Mouse (Mus musculus): ENCODE results near the gene Asna1.

Asna1 gene

GRCm38 (mm10) chr8:84973803-84974542 is 51.1 kb downstream of the Asna1 start:
- peak in 1 of 2 experiments; percentile 55 for DNase-seq

GRCm38 (mm10) chr8:84973079-84973478 is 52.0 kb downstream of the Asna1 start:
- no peak for DNase-seq

GRCm38 (mm10) chr8:84970913-84971312 is 54.2 kb downstream of the Asna1 start:
- DNase-seq, result no peak

DNA sequence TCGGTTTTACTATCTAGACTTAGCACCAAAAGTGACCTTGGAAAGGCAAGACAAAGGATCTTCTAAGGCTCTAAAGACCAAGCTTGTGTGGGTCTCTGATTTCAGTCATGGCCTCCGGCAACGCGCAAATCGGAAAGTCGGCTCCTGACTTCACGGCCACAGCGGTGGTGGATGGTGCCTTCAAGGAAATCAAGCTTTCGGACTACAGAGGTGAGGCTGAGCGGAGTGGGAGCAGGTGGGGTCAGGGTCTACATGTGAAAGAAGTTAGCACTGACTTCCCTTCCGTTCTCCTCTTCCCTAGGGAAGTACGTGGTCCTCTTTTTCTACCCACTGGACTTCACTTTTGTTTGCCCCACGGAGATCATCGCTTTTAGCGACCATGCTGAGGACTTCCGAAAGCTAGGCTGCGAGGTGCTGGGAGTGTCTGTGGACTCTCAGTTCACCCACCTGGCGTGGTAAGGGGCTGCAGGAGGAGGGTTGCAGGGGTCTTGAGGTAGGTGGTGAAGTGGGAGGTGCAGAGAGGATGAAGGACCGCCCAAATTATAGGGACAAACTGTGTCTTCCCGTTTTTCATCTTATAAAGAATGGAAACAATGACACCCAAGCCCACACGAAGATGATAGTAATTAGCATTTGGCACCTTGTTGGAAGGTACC is 54.8 kb downstream of the Asna1 start:
- no peak for DNase-seq

GRCm38 (mm10) chr8:84969241-84970134 is 55.6 kb downstream of the Asna1 start, which contains the start of the genes Gm49661, Prdx2 and Rnaseh2a:
Gene Gm49661 (minus strand): TSS chr8:84969433.
Gene Prdx2 (plus strand): TSS chr8:84969587.
Gene Rnaseh2a (minus strand): TSS chr8:84969767.
- peak; percentile 81 for DNase-seq

GRCm38 (mm10) chr8:84968650-84969049 is 56.4 kb downstream of the Asna1 start:
- no peak for DNase-seq
